Mouse (Mus musculus) urinary bladder, postnatal 4 days (tissue): ENCODE results near the gene Kcnip2.
A peak's percentile ranks its signal among the peaks of the same experiment; 100 is the strongest.

Experiments
- DNase-seq, 2 experiments: peaks; one replicate each; pipeline ENCODE4 v3.0.0; 2021 to 2022; ENCODE audit warnings: low spot score in 2 of 2

Gene Kcnip2

DNA sequence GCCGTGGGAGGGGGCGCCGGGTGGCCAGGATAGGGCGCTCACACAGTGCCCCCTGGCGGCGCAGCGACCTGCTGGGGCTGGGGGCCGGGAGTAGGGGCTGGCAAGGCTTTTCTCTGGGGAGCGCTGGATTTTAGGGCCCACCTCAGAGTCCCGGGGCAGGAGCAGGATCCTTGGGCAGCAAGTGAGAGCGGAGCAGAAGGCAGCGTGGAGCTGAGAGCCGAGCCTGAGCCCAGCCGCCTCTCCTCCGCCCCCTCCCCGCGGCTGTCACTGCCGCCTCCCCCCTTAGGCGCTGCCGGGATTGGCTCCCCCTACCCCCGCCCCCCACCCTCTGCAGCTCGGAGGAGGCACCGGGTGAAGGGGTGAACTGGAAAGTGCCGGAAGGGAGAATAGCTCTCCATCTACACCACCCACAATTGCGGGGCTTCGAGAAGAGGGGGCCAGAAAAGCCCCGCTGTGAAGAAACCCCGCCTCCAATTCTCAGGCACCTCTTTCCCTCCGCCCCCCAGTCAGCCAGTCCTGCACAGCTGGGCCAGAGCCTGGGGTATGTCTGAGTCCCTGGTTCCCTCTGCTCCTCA is at the start of gene Kcnip2:
TSS of gene Kcnip2 (minus strand) at position 231 of the 575 bp plus-strand sequence.
- DNase-seq = no peak

DNA sequence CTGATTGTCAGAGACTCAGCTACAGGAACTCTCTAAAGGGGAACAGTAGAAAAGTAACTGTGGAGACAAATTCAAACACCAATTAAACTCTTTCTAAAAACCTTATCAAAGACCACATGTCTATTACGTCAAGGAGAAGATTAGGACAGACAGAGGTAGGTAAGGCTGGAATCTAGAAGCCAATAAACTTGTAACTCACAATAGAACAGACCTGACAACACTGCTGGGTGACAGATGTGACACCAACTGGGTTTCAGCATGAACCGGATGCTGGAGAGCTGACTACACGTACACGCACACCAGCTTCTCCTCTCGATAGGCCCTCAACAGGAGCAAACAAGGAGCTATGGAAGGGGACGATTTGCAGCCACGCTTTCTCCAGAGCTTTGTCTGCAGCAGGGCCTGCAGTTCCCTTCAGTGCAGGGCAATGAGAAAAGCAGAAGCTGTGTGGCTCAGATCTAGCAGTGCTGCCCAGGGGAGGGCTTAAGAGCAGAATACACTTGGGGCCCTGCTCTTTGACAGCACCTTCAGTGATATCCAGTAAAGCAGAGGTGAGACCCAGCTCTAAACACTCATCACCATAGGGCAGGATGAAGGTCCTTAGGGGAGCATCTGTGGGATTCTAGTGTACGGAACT is 39.5 kb upstream of the Kcnip2 start:
- DNase-seq = no peak

DNA sequence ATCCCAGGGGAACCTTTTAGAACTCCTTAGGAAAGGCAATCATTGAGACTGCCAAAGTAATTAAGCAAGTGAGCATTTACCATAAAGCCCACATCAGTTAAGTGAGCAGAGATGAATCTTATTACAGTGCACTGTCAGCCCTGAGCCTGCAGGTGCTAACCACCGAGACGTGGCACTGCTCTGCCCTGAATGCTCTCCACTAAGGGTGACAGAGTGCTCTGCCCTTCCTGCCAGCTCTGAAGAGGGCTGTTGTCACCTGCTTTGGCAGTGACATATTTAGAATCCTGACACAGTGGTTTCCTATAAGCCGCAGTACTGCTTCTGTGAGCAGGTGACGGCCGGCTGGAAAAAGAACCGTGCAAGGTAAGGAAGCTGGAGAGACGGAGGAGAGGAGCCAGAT is 38.7 kb upstream of the Kcnip2 start:
- no peak for DNase-seq

- DNase-seq = no peak
Measured at GRCm38 (mm10) chr19:45847733-45848093, 31.9 kb upstream of the Kcnip2 start.

GRCm38 (mm10) chr19:45847016-45847732 is 31.3 kb upstream of the Kcnip2 start:
- DNase-seq = no peak

- no peak for DNase-seq
Measured at GRCm38 (mm10) chr19:45844209-45844608, 28.3 kb upstream of the Kcnip2 start.

DNA sequence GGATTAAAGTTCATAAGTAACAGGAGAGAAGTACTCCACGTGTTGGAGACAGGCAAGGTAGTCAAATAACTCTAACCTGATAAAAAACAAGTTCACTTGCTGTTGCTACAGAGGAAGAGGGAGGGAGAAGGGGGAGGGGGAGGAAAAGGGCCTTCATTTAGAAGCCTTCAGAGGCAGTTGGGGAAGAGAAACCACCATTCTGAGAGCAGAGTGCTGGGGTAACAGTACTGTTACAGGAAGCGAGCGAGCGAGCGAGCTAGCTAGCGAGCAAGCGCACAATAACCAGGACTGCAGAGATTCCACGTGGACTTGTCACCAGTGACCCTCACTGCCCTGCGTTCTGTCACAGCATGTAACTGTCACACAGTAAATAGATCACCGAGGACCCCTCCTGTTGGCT is 27.6 kb upstream of the Kcnip2 start:
- no peak for DNase-seq

DNA sequence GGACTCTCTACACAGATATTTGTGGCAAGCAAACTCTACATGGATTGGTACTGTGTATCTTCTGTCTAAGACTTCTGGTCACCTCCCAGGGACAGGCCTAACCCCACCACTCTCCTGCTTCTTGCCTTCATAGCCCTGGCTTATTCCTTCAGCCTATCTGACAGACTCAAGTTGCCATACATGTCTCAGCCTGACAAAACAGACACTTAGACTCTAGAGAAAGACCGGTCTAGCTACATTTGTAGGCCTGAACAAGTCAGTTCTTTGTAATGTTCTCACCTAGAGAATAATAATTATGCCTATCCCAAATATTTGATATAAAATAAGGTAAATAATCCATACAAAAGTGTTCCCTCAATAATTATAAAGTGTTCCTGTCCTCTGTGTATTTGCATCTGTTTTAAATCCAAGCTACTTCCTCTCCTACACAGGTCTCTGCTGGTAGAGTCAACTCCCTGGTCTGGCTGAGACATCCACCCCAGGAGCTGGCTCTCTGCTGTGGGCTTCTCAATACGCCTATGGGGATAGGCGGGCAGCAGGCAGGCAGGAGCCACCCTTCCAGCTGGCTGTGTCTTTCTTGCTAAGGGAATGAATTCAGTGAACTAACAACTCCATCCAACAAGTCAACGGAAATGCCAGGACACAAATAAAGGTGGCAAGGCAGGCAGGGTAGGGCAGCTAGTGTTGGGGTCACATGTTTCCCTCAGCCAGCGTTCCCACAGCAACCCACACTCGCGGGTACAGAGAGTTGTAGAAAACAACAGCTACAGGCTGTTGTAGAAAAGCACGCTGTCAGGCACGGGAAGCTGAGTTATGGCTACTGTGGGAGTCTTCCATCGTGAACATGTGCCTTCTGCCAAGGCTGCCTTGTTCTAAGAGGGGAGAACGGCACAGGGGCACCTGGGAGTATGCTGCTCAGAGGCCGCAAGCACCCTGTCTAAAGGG is 21.5 kb upstream of the Kcnip2 start:
- no peak for DNase-seq

- DNase-seq = no peak
Measured at GRCm38 (mm10) chr19:45835490-45835889, 19.6 kb upstream of the Kcnip2 start.

DNA sequence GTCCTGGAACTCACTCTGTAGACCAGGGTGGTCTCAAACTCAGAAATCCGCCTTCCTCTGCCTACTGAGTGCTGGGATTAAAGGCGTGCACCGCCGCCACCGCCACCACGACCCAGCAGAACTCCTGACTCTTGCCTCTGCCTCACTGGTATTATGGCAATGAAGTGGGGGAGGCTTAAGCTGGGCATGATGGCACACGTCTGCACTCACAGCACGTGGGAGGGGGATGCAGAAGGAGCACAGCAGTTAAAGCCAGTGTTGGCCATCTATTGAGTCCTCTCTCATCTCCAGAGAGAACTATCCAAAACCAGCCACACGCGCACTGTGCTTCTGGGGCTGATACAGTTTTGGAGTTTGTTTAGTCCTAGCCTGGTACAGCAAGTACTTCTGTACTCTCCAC is 17.8 kb upstream of the Kcnip2 start:
- no peak for DNase-seq

DNA sequence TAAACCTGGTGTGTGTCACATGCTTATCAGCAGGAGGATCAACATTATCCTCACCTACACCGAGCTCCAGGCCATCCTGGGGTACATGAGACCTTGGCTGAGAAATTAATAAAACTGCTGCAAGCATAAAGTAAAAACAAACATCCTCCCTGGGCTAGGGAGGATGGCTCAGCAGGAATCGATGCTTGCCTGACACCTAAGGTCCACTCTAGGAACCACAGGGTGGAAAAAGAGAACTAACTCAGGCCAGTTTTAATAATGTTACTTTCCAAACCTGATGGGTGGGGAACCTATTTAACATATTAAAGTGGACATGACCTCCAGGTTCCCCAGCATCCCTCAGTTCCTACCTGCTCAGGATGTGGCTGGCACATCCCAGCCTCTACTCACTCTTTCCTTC is 14.8 kb upstream of the Kcnip2 start:
- no peak for DNase-seq

- no peak for DNase-seq
Measured at GRCm38 (mm10) chr19:45827736-45828135, 11.9 kb upstream of the Kcnip2 start.

DNA sequence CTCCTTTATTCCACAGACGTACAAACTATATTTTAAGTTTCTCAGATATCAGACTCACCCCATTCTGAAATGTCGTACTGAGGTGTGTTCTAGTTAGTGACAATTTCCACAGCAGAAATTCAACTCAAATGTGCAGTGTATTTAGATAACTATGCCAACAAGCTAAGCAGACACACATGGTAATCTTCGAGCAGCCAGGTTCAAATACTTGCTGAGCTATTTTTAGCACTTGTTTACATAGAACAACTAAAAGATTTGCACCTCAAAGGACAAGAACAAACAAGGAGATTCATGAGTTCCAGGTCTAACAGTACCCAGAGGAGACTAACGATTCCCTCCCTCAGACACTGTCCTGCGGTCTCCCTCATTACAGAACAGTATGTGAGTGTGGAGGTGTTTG is 11.3 kb upstream of the Kcnip2 start:
- no peak for DNase-seq

GRCm38 (mm10) chr19:45826146-45826545 is 10.3 kb upstream of the Kcnip2 start:
- DNase-seq = no peak

- no peak for DNase-seq
Measured at GRCm38 (mm10) chr19:45821832-45822231, 6.0 kb upstream of the Kcnip2 start.

- no peak for DNase-seq
Measured at GRCm38 (mm10) chr19:45817816-45818490, 2.1 kb upstream of the Kcnip2 start.

DNA sequence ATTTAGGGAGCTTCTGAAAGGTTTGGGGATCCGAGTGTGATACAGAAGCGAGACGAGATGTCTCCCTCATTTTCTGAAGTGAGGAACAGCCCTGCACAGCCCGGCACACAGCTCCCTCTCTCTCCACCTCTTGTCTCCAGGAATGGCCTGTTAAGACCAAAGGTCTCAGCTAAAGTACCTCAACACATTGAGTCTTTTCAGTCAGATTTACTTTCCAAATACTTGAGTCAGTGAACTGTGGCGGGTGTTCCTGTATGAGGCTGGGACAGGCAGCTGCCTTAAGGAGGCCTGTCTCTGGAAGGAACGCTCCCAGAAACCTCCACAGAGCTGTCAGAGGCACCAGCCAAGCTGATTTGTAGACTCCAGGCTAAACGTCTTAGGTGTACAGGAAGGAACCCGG is 866 bp upstream of the Kcnip2 start:
- no peak for DNase-seq

- DNase-seq = no peak
Measured at GRCm38 (mm10) chr19:45815170-45815569, 691 bp downstream of the Kcnip2 start.

- DNase-seq = no peak
Measured at GRCm38 (mm10) chr19:45813801-45814200, 2.1 kb downstream of the Kcnip2 start.

DNA sequence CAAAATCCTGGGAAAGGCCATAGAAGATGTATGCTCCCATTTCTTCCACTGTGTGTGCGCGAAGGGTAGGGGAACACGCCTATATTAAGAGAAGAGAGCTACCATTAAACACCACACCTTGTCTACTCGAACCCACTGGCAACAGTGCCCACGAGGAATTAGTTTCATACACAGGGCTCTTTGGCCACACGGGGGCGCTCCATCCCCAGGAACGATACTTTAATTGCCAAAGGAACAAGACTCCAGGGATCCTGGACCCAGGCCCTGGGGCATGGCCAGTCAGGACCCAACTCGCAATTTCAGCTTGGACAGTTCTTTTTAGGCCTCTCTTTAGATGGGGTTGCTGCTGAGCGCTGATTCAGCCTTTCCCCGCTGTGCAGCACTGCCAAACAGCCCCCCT is 2.6 kb downstream of the Kcnip2 start:
- DNase-seq = peak; percentile 70 to 85

- DNase-seq = no peak
Measured at GRCm38 (mm10) chr19:45812673-45813252, 3.1 kb downstream of the Kcnip2 start.
